Mouse (Mus musculus) heart, postnatal 25 days (tissue): ENCODE data around the gene Gpr25. TPM values are rescaled to one million over a fixed set of nuclear protein-coding genes. Genes with fewer than 3 reads are reported as not detected.

ENCODE experiments used
- DNase-seq: peaks from one replicate; pipeline ENCODE4 v3.0.0; 2022; ENCODE audit warnings: low spot score
- intact Hi-C: fragments of 180-260 bp; cut with DNase I; formaldehyde crosslinking; loops from one replicate; pipeline ENCODE4 v1.15.1; 2025
- total RNA-seq, 2 experiments: library from RNA; stranded (reverse); gene quantifications; 2 replicates each; pipeline ENCODE4 v1.2.3; 2021

Gene Gpr25
- total RNA-seq, 2 experiments from 2014 or later: not detected

DNA sequence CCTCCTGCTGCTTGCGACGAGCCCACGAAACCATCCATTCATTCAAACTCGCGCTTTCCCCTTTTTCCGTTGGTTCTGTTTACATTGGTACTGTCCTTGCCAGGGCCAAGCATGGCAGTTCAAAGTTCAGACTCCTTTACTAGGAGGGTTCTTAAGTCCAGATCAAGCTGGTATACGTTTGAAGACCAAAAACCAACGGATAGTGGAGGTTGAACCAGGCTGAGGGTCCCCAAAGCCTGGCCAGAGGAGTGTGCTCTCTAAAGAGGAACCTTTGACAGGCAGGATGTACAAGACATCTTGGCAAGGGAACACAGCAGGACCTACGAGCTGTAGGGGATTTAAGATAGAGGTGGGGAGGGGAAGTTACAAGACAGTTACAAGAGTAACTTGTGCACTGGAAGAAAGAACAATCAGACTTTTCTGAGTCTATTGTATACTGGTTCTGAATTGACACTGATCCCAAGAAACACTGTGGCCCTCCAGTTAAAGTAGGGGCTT is 26.0 kb downstream of the Gpr25 start:
- intact Hi-C loops: no loop called here
- no peak for DNase-seq

DNA sequence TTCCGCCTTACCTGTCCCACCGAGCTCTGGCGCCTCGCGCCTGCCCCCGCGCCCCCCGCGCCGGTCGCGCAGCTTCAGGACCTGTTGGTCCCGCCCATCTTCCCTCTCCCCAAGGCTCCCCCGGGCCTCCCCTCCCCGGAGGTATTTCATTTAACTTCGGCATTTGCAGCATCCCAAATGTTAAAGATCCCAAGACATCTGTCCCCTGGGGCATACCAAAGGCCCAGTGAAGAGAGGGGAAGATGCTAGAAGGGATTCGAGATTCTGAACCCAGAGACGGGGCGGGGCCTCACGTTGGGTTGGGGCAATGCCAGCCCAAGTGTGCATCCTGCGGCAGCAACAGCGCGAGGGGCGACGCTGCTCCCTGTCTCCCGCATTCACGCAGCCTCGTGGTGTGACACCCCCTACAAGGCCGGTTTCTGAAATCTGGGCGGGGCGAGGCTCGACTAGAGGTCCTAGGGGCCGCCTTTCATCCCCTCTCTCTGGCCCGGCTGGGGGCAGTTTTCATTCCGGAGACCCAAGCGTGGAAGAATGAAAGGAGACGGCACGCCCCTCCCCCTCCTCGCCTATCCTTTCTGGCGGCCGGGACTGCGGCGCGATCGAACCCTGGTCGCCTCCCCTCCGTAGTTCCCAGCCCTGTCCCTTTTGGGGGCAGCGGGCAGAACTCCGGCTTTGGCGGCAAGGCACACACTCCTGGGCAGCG is 26.6 kb downstream of the Gpr25 start, which contains the start of gene Inava:
Gene Inava (minus strand): TSS at position 373 of the 703 bp plus-strand sequence.
- DNase-seq: no peak
- intact Hi-C loops: no loop called here

DNA sequence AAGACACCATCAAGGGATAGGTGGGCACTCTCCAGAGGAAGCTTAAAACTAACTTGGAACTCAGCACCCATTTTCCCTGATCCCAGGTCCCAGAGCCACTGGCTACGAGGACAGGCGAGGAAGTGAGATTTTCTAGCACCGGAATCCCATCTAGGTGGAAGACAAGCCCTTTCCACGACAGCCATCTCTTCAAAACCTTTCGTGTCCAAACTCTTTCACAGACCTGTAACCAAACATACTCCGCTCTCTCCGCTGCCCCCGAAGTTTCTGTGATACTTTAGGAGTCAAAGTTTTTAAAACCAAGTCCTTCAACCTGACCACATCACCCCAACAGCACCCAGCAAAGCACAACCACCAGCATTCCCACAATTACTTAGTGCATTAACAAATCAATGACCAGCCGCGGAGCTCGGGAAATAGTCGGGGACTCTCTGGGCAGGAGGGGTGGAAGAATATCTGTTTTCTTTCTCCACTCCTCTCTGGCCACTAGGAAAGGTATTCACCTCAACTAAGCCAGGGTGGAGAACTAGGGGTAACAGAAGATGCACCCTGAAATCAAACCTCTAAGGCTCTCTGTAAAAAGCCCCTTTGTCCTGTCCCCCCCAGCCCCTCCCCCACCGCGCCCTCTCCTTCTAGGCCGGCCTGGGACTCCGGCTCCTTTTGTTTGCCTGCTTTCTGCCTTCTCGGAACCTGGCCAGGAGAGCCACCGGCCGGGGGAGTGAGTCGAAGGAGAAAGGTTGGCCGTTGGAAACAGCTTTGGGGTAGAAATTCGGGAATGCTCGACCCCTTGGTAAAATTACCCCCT is 27.5 kb downstream of the Gpr25 start:
- DNase-seq: no peak
- intact Hi-C loops: no loop called here

DNA sequence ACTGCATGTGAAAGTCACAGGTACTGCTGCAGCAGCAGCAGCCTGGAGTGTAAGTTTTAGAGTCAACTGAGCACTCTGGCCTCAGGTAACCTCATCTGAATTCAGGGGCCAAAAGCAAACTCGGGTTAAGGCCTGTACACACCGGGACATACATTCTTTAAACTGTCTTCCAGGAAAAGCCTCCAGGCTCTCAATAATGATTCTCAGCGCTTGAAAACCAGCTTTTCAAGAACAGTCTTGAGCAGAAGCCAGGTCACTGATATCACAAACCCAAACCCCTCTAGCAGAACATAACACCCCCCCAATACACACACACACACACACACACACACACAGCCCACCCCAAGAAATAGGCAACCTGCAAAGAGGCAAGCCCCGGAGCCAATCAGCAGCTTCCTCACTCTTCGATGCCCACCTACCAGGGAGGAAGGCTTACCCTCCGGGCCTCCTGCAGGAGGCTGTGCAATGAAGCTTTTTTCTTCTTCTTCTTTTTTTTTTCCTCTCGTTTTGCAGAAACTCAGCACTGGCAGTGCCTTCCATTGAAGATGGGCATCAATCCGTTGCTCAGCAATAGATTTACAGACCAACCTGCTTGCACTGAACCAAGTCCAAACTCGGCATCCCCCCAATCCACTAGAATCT is 28.3 kb downstream of the Gpr25 start:
- no peak for DNase-seq
- intact Hi-C loops: no loop called here

DNA sequence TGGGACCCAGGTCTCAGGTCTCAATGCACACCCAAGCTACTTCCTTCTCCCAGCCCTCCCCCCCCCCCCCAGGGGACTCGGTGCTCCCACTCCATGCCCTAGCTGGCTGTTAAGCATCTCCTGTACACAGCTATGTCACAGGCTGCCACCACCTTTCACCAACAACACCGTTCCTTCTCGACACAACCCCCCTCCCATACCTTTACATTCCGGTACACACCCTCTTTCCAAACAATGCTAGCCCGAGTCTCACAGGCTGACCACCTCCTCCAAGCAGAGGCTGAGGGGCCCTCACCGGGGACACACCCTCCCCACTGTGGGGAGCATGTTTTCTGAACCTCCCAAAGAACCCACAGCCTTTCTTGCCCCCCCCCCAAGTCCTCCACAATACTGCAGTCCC is 29.1 kb downstream of the Gpr25 start:
- intact Hi-C loops: no loop called here
- DNase-seq: no peak

DNA sequence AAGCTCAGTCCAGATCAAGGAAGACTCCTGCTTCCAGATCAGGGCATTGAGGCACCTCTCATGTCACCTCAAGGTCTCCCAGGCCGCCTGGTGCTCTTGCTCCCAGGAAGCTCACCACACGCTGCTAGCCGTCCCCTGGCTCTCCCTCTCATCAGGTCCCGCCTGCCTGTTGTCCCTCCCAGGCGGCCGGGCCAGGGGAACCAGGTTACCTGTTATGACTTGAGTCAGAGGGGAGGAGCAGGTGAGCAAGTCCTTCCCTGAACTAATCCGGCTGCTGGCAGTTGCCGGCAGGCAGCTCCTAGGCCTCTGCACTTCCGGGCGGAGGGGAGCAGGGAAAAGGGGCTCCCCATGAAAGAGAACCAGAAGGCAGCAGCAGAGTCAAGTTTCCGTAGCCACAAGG is 30.5 kb downstream of the Gpr25 start:
- intact Hi-C loops: no loop called here
- no peak for DNase-seq

DNA sequence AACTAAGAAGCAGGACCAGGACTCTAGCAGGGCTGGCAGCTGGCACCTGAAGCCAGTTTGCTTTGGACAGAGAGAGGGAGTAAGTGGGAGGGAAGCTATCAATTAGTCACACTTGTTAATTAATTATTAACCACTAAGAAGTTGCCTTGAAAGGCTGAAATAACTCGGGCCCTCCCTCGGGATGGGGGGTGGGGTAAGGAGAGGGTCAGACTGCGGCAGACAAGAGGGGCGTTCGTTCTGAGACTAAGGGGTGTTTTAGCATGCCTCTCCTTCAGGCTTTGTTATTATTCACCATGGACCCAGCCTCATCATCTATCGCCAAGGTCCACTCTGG is 31.7 kb downstream of the Gpr25 start:
- intact Hi-C loops: no loop called here
- no peak for DNase-seq

DNA sequence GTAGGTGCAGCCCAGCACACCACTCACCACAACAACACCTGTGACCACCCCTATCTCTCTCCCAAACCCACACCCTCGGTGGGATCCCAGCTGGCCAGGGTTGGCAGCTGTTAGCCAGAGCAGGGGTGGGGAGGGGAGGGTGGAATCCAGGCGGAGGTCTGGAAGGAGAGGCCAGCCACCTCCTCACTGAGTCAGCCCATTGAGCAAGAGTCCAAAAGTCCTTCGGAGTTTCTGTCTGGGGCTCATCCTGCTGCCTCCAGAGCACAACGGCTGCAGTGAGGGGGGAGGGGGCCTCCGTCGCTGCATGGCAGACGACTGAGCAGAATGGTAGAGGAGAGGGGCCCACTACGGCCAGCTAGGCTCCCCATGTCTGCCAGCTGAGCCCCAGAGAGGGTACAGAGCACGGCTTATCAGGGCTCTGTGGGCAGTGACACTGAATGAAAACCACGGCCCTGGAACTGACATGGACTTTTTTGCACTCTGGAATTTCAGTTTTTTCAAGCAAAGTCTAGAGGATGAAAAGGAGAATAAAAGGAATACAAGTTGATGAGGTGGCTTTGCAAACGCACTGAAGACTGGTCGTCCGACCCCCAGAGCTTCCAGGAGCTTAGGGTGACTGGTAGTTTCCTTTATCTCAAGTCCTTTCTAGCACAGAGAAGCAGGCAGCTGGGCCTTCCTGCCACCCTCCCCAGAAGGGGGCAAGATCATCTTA is 32.2 kb downstream of the Gpr25 start:
- no peak for DNase-seq
- intact Hi-C loops: no loop called here

DNA sequence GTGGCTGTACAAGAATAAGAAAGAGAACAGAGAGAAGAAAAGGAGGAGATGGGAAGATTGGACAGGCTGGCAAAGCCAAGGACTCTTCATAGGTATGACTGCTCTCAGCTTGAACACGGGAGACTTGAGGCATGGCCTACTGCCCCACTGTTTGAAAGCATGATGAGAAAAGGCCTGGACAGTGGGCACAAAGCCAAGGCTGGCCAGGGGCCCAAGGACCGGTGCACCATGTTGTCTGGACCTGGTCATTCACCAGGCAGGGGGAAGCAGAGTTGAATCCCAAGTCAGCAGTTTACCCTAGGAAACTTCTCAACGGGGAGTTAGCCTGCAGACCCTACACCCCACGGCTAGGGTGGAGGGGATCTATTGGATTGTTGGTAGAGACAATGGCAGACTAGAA is 32.8 kb downstream of the Gpr25 start:
- no peak for DNase-seq
- intact Hi-C loops: no loop called here

DNA sequence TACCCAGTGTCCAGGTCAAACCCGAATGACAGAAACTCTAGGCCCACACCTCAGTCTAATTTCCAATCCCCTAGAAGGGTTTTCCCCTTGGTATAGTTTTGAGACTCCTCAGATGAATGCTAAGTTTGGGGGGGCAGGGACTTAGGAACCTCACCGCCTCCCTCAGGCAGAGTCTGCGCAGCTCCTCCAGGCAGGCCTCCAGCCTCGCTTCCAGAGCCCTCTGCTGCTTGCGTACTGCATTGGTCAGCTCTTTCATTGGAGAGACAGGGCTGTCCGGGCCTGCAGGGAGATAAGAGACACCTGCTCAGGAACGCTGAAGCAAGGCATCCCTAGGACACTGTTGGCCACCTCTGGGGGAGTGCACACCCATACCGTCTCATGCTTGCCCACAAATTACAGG is 34.0 kb downstream of the Gpr25 start:
- intact Hi-C loops: no loop called here
- DNase-seq: no peak

DNA sequence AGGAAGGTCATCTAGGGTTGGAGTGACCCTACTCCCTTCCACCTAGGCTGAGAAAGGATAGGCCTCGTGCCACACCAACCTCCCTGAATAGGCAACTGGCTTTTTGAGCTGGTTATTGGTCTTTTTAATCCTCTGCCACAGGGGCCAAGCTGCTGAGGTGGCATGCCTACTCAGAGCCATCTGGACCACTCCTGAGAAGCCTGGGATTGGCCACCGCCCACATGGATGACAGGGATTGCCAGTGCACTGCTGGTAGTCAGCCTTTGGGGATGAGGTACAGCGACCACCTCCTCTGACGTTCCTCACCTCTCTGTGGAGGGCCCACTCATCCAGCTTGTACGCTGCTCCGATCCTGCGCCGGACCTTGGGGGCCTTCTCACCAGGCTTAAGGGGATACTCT is 34.8 kb downstream of the Gpr25 start:
- intact Hi-C loops: no loop called here

DNA sequence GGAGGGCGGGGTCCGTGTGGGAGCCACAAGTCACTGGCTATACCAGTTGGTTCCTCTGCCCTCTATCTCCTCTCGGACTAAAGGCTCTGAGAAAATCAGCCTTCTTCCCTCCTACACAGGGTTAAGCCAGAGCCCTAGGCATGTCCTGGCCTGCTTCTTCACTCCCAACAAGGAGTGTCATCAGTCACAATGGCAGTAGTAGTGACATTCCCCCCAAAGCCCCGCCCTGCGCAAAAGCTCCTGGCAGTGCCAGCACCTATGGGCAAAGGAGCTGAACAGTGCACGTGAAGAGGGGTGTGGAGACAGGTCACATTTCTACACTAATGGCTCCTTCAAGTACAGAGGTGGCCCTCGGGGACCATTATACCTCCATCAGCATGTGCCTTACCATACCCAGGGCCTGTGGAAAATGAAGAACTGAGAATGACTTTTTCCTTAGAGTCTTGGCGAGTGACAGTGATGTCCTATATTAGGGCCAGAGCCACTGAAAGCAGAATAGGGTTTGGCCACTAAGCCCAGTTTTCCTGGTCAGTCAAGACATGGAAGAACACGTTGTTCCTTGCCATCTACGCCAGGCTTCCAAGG is 36.8 kb downstream of the Gpr25 start:
- intact Hi-C loops: no loop called here
- no peak for DNase-seq

More for the DNA sequence above, 34.8 kb downstream of the Gpr25 start:
- no peak for DNase-seq

DNA sequence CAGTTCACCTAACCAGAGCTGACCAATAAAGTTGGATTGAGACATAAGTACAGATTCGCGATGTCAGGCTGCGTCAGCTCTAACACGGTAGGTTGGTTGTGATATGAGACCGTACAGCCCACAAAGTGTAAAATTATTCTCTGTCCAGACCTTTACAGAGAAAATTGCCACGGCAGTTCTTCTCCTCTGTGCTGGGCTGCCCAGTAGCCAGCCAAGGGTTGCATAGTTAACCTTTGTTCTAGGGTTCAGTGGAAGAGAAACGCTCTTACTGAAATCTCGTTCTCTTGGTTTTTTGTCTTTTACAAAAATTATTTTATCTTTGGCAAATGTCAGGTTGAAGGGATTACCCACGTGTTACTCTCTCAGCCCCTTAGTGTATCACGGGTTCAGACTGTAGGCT is 38.3 kb downstream of the Gpr25 start:
- DNase-seq: no peak
- intact Hi-C loops: no loop called here

DNA sequence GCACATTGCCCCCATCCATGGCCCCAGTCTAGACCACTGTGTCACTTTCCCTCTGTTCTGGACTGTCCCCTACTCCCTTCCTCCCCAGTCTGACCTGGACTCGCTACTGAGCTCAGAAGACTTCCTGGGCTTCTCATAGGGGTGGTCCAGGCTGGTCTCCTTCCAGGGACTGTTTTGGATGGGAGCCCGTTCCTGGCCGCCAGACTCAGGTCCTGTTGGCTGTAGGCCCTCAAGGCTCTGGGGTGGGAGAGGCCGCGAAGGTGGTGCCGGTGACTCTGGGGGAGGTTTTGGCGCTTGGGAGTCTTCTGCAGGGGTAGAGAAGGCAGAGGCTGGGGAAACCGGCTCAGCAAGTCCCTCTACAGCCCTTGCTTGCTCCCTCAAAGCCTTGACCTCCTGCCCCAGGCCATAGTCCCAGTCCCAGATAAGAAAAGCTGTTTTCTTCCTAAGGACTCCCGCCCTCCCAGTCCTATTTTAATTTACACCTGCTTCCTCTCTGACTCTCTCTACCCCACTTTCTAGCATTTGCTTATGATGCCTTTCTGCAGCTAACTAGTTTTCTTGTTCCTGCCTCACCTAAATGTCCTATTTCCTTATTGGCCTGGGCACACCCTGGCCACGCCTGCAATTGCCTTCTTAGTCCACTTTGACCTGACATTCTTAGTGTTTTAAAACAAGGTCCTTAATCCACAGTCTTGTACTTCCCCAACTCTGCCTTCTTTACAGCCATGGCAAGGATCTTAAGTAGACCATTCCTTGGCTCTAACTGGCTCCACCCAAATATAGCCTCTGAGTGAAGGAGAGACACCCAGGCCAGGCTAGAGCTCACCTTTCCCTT is 40.4 kb downstream of the Gpr25 start:
- intact Hi-C loops: no loop called here
- no peak for DNase-seq

DNA sequence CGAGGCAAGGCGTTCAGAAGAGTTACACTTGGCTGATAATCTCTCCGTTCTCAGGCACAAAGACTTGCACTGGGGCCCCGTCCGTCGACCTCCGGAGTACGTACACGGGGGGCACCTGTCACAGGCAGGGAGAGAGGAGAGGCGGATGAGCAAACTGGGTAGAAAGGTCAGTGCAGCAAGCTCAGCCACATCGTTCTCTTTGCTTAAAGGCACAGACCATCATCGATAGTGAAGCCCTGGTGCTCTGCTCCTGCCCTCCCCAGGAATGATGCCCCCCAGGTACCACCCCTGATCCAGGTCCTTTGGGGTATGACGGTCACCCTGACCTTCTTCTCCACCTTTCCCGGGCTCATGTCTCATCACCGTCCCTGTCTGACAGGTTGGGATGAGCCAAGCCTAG is 46.4 kb downstream of the Gpr25 start:
- no peak for DNase-seq
- intact Hi-C loops: loop anchor here (5.0 kb wide), 1 partner anchor 162 kb away; the partner anchor contains the start of genes Ascl5 and Cacna1s

DNA sequence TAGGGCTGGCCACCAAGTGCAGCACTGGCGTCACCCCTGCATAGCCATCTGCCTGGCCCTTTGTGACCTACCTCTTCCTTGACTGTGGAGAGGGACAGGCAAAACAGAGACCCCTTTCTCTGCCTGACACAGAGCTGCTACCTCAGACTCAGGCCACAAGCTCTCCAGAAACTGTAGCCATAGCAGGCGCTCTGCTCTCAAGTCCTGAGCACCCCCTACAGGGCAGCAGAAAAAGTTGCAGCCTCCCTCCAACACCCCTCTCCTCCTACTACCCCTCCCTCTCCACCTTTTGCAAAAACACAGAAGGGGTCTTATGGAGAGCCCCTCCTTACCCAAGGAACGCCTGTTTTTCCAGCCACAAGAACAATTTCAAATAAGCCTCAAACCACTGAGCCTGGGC is 47.9 kb downstream of the Gpr25 start, which contains the start of gene Mroh3:
Gene Mroh3 (minus strand): TSS at position 26 of the 400 bp plus-strand sequence.
- intact Hi-C loops: loop anchor here (2.0 to 5.0 kb wide), 2 partner anchors 42 to 161 kb away; partner anchors contain the start of genes Ascl5 and Cacna1s
- DNase-seq: no peak
